Mouse (Mus musculus) hindbrain, embryonic 15.5 days (tissue): ENCODE measurements at regions not wholly inside any gene's neighbourhood (a gene's known extent, or its start where the extent isn't known, plus 50 kb on each side); places are given as distances from the start of the nearest gene placed in this dataset.

Source experiments
- ATAC-seq: fragments of 200-750 bp; cut with Nextera tagmentation; 2 replicates; pipeline ENCODE4 v1.8.0; 2017; ENCODE audit warnings: low read depth, moderate number of reproducible peaks, moderate TSS enrichment; ENCODE audit not compliant: low FRiP score
- H3K27ac ChIP-seq: fragments of 300-500 bp; sonication (generic); replicated peaks from 2 replicates; pipeline ENCODE4 v1.5.1; 2015; ENCODE audit warnings: mild to moderate bottlenecking, inconsistent platforms
- H3K27me3 ChIP-seq: fragments of 300-500 bp; sonication (generic); 2 replicates; pipeline ENCODE4 v1.6.1; 2015; ENCODE audit warnings: control low read depth, inconsistent platforms
- H3K36me3 ChIP-seq: fragments of 300-500 bp; sonication (generic); 2 replicates; pipeline ENCODE4 v1.6.1; 2015; ENCODE audit warnings: control low read depth, inconsistent platforms
- H3K4me1 ChIP-seq: fragments of 300-500 bp; sonication (generic); replicated peaks from 2 replicates; pipeline ENCODE4 v1.6.1; 2015; ENCODE audit warnings: control low read depth, inconsistent platforms
- H3K4me2 ChIP-seq: fragments of 300-500 bp; sonication (generic); 2 replicates; pipeline ENCODE4 v1.6.1; 2015; ENCODE audit warnings: moderate library complexity, mild to moderate bottlenecking, inconsistent platforms
- H3K4me3 ChIP-seq: fragments of 300-500 bp; sonication (generic); 2 replicates; pipeline ENCODE4 v1.5.1; 2015; ENCODE audit warnings: mild to moderate bottlenecking, inconsistent platforms
- H3K9ac ChIP-seq: fragments of 300-500 bp; sonication (generic); 2 replicates; pipeline ENCODE4 v1.6.1; 2015; ENCODE audit warnings: inconsistent platforms
- H3K9me3 ChIP-seq: fragments of 300-500 bp; sonication (generic); 2 replicates; pipeline ENCODE4 v1.6.1; 2016; ENCODE audit warnings: control low read depth, inconsistent platforms
- WGBS: fragments of 180-500 bp; shearing (Covaris S2); methylation state at CpG from one replicate; pipeline ENCODE4 v1.1.7; 2015; 5-methylcytosine and 5-hydroxymethylcytosine counted together

- ATAC-seq = no peak
- H3K4me1 ChIP-seq = no peaks in the 10 kb centered on the region
- H3K4me2 ChIP-seq = no peak overlapping the region
- no peak overlapping the region for H3K27ac ChIP-seq
- H3K4me3 ChIP-seq = no peak overlapping the region
- H3K9ac ChIP-seq = no peak overlapping the region
- H3K27me3 ChIP-seq = no peaks in the 10 kb centered on the region
- H3K9me3 ChIP-seq = no peaks in the 10 kb centered on the region
- H3K36me3 ChIP-seq = no peaks in the 10 kb centered on the region
Measured at GRCm38 (mm10) chr1:47051109-47051508, 158.5 kb upstream of the Slc39a10 start.

- Histone ChIP-seq H3K9ac (no peak overlapping the region), H3K27ac (no peak overlapping the region), H3K36me3 (no peaks in the 10 kb centered on the region), H3K9me3 (no peaks in the 10 kb centered on the region), H3K27me3 (no peaks in the 10 kb centered on the region), H3K4me3 (no peak overlapping the region), H3K4me1 (no peaks in the 10 kb centered on the region), H3K4me2 (no peak overlapping the region)
- 68% methylated on average over 1 of the region's 1 CpGs for WGBS
- no peak for ATAC-seq
Measured at GRCm38 (mm10) chr1:47050492-47050891, 157.8 kb upstream of the Slc39a10 start.

GRCm38 (mm10) chr1:47037576-47037975, 144.9 kb upstream of the Slc39a10 start:
- WGBS = 68% methylated on average over 2 of the region's 2 CpGs
- ATAC-seq = no peak
- no peaks in the 10 kb centered on the region for H3K9me3 ChIP-seq

GRCm38 (mm10) chr1:47019356-47019755, 126.7 kb upstream of the Slc39a10 start:
- ATAC-seq = no peak
- H3K27ac ChIP-seq = no peak overlapping the region
- no peak overlapping the region for H3K9ac ChIP-seq
- H3K4me3 ChIP-seq = no peak overlapping the region
- H3K4me2 ChIP-seq = no peak overlapping the region
- no peaks in the 10 kb centered on the region for H3K4me1 ChIP-seq
- H3K9me3 ChIP-seq = no peaks in the 10 kb centered on the region
- WGBS = 28% methylated on average over 1 of the region's 1 CpGs
- H3K27me3 ChIP-seq = no peaks in the 10 kb centered on the region
- no peaks in the 10 kb centered on the region for H3K36me3 ChIP-seq

More at GRCm38 (mm10) chr1:47037576-47037975, 144.9 kb upstream of the Slc39a10 start:
- Histone ChIP-seq H3K4me1 (0 out of 2 replicates have a peak, but pooled peaks cover 3% of the 10 kb centered on the region), H3K4me3 (no peak overlapping the region), H3K4me2 (no peak overlapping the region), H3K36me3 (no peaks in the 10 kb centered on the region), H3K9ac (no peak overlapping the region), H3K27me3 (no peaks in the 10 kb centered on the region), H3K27ac (peak overlapping the region; percentile 22; the same call in 1 of the 2 replicates)

GRCm38 (mm10) chr1:47014526-47014925, 121.9 kb upstream of the Slc39a10 start:
- no peak for ATAC-seq
- Histone ChIP-seq H3K4me2 (no peak overlapping the region), H3K4me1 (no peaks in the 10 kb centered on the region), H3K27me3 (no peaks in the 10 kb centered on the region), H3K9ac (no peak overlapping the region), H3K27ac (no peak overlapping the region), H3K4me3 (no peak overlapping the region), H3K9me3 (no peaks in the 10 kb centered on the region), H3K36me3 (no peaks in the 10 kb centered on the region)
- WGBS = 96% methylated on average over 1 of the region's 1 CpGs

- Histone ChIP-seq H3K36me3 (no peaks in the 10 kb centered on the region), H3K4me3 (no peak overlapping the region), H3K27ac (no peak overlapping the region), H3K4me1 (no peaks in the 10 kb centered on the region), H3K9ac (no peak overlapping the region), H3K4me2 (no peak overlapping the region), H3K27me3 (no peaks in the 10 kb centered on the region), H3K9me3 (no peaks in the 10 kb centered on the region)
- WGBS = 78% methylated on average over 5 of the region's 5 CpGs
- no peak for ATAC-seq
Measured at GRCm38 (mm10) chr1:47003746-47004145, 111.1 kb upstream of the Slc39a10 start.

GRCm38 (mm10) chr1:46999337-46999736, 106.7 kb upstream of the Slc39a10 start:
- Histone ChIP-seq H3K27ac (no peak overlapping the region), H3K9ac (no peak overlapping the region), H3K4me2 (no peak overlapping the region), H3K4me1 (no peaks in the 10 kb centered on the region), H3K27me3 (no peaks in the 10 kb centered on the region), H3K36me3 (no peaks in the 10 kb centered on the region), H3K4me3 (no peak overlapping the region), H3K9me3 (no peaks in the 10 kb centered on the region)
- ATAC-seq = no peak
- 79% methylated on average over 3 of the region's 3 CpGs for WGBS

- H3K9me3 ChIP-seq = no peaks in the 10 kb centered on the region
- no peaks in the 10 kb centered on the region for H3K27me3 ChIP-seq
- no peaks in the 10 kb centered on the region for H3K36me3 ChIP-seq
- 63% methylated on average over 1 of the region's 1 CpGs for WGBS
- no peaks in the 10 kb centered on the region for H3K4me1 ChIP-seq
- H3K4me2 ChIP-seq = no peak overlapping the region
- H3K27ac ChIP-seq = no peak overlapping the region
- no peak overlapping the region for H3K4me3 ChIP-seq
- H3K9ac ChIP-seq = no peak overlapping the region
- ATAC-seq = no peak
Measured at GRCm38 (mm10) chr1:46985978-46986377, 93.3 kb upstream of the Slc39a10 start.

GRCm38 (mm10) chr1:46983093-46983492, 90.4 kb upstream of the Slc39a10 start:
- no peaks in the 10 kb centered on the region for H3K27me3 ChIP-seq
- no peak for ATAC-seq
- no peak overlapping the region for H3K27ac ChIP-seq
- no peaks in the 10 kb centered on the region for H3K4me1 ChIP-seq
- H3K9ac ChIP-seq = no peak overlapping the region
- H3K36me3 ChIP-seq = no peaks in the 10 kb centered on the region
- H3K9me3 ChIP-seq = peaks cover 12% of the 10 kb centered on the region
- no peak overlapping the region for H3K4me2 ChIP-seq
- no peak overlapping the region for H3K4me3 ChIP-seq
- 95% methylated on average over 1 of the region's 1 CpGs for WGBS

- Histone ChIP-seq H3K9ac (no peak overlapping the region), H3K4me1 (no peaks in the 10 kb centered on the region), H3K9me3 (no peaks in the 10 kb centered on the region), H3K4me3 (no peak overlapping the region), H3K36me3 (no peaks in the 10 kb centered on the region), H3K4me2 (no peak overlapping the region), H3K27ac (no peak overlapping the region), H3K27me3 (no peaks in the 10 kb centered on the region)
- 58% methylated on average over 3 of the region's 3 CpGs for WGBS
- no peak for ATAC-seq
Measured at GRCm38 (mm10) chr1:46970470-46970869, 77.8 kb upstream of the Slc39a10 start.

GRCm38 (mm10) chr1:46968361-46968760, 75.7 kb upstream of the Slc39a10 start:
- Histone ChIP-seq H3K27me3 (no peaks in the 10 kb centered on the region), H3K27ac (no peak overlapping the region), H3K4me1 (no peaks in the 10 kb centered on the region), H3K4me3 (no peak overlapping the region), H3K9me3 (no peaks in the 10 kb centered on the region), H3K36me3 (no peaks in the 10 kb centered on the region), H3K4me2 (no peak overlapping the region), H3K9ac (no peak overlapping the region)
- WGBS = 75% methylated on average over 3 of the region's 3 CpGs
- no peak for ATAC-seq

- Histone ChIP-seq H3K9me3 (no peaks in the 10 kb centered on the region), H3K4me1 (no peaks in the 10 kb centered on the region), H3K9ac (no peak overlapping the region), H3K36me3 (no peaks in the 10 kb centered on the region), H3K4me3 (no peak overlapping the region), H3K27ac (no peak overlapping the region), H3K27me3 (no peaks in the 10 kb centered on the region), H3K4me2 (no peak overlapping the region)
- WGBS = 67% methylated on average over 3 of the region's 3 CpGs
- no peak for ATAC-seq
Measured at GRCm38 (mm10) chr1:46966917-46967266, 74.2 kb upstream of the Slc39a10 start.

- WGBS = 70% methylated on average over 5 of the region's 5 CpGs
- no peaks in the 10 kb centered on the region for H3K36me3 ChIP-seq
- H3K9me3 ChIP-seq = no peaks in the 10 kb centered on the region
- no peak overlapping the region for H3K27ac ChIP-seq
- no peaks in the 10 kb centered on the region for H3K4me1 ChIP-seq
- ATAC-seq = no peak
- H3K4me3 ChIP-seq = no peak overlapping the region
- H3K9ac ChIP-seq = no peak overlapping the region
- no peaks in the 10 kb centered on the region for H3K27me3 ChIP-seq
- H3K4me2 ChIP-seq = no peak overlapping the region
Measured at GRCm38 (mm10) chr1:46965996-46966916, 73.6 kb upstream of the Slc39a10 start.
